Mouse (Mus musculus): Measurements from ENCODE around the gene Erp44. TPM values are rescaled to one million over a fixed set of nuclear protein-coding genes. Genes with fewer than 3 reads are reported as not detected.
A peak's percentile ranks its signal among the peaks of the same experiment; 100 is the strongest.

Gene Erp44
- polyA plus RNA-seq, 1 experiment from 2014 or later: 76.4 TPM

DNA sequence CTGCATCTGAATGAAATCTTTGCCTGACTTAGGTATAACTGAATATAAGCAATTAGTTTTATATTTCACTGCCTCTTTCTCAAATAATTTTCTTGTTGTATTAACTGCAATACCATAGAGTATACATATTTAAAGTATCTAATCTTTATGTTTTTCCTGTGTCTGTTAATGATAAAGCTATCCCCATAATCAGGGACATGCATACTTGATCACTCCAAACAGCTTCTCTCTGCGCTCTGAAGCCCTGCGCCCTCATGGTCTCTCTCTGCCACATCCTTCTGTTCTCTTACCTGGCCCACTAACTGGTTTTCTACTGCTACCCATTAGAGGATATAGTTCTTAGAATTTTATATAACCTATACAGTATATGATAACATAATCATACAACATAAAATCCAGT, 129.9 kb downstream of the Erp44 start:
- Histone ChIP-seq H3K9ac (no peak overlapping the region), H3K9me3 (replicated peaks) (no peaks in the 10 kb centered on the region), H3K27me3 (no peaks in the 10 kb centered on the region), H3K27ac (no peak overlapping the region), H3K4me3 (no peak overlapping the region), H3K36me3 (no peaks in the 10 kb centered on the region), H3K4me1 (no peaks in the 10 kb centered on the region), H3K4me2 (replicated peaks) (no peak overlapping the region)
- ATAC-seq (ENCODE audit: low FRiP score): no peak
- 96% methylated on average over 2 of the region's 2 CpGs for WGBS

MicroRNA genes within 50 kb of the gene (microRNA counts, 519-probe panel; counts per million panel counts)
- 470 counts per million, percentile 58 among the panel's probes with 10 or more counts for microRNA mmu-miR-1958

Small RNA genes lying within 50 kb of the gene (microRNA-seq; reads per million reads assigned to microRNA genes)
- gene Mir1958: not detected

Other genes with a start within 250 kb of the Erp44 start
- gene Nr4a3, start 234.4 kb downstream of the Erp44 start, polyA plus RNA-seq (2016; fragmentation: Nextera tagmentation; extraction: Ambion mirVana): 2.0 TPM in 2 replicates
- 29.5 and 30.4 TPM in 2 replicates for gene Stx17, start 154.6 kb downstream of the Erp44 start, polyA plus RNA-seq (2016; fragmentation: Nextera tagmentation; extraction: Ambion mirVana)
- 10.4 and 11.2 TPM in 2 replicates for gene Invs, start 202 bp upstream of the Erp44 start, polyA plus RNA-seq (2016; fragmentation: Nextera tagmentation; extraction: Ambion mirVana)
- 52.2 and 53.9 TPM in 2 replicates for gene Tex10, start 193.9 kb upstream of the Erp44 start, polyA plus RNA-seq (2016; fragmentation: Nextera tagmentation; extraction: Ambion mirVana)